Mouse (Mus musculus) midbrain, postnatal 0 days (tissue): ENCODE results near the gene Eif1. TPM values are rescaled to one million over a fixed set of nuclear protein-coding genes. Genes with fewer than 3 reads are reported as not detected.

ENCODE experiments used
- ATAC-seq: fragments of 200-750 bp; cut with Nextera tagmentation; 2 replicates; pipeline ENCODE4 v1.8.0; 2017; ENCODE audit warnings: moderate number of reproducible peaks, mild to moderate bottlenecking, moderate TSS enrichment, moderate library complexity; ENCODE audit not compliant: low FRiP score
- DNase-seq: peaks from one replicate; pipeline ENCODE4 v3.0.0-alpha.2; 2015; ENCODE audit warnings: low spot score
- H3K27ac ChIP-seq: fragments of 300-500 bp; sonication (generic); 2 replicates; pipeline ENCODE4 v1.5.1; 2014; ENCODE audit warnings: low read depth, mild to moderate bottlenecking, low read length, mixed read lengths
- H3K27me3 ChIP-seq: fragments of 300-500 bp; sonication (generic); 2 replicates; pipeline ENCODE4 v1.6.1; 2014; ENCODE audit warnings: low read length, control low read depth, mixed read lengths; ENCODE audit not compliant: insufficient read depth
- H3K36me3 ChIP-seq: fragments of 300-500 bp; sonication (generic); 2 replicates; pipeline ENCODE4 v1.6.1; 2014; ENCODE audit warnings: low read length, control low read depth, mixed read lengths; ENCODE audit not compliant: insufficient read depth
- H3K4me1 ChIP-seq: fragments of 300-500 bp; sonication (generic); 2 replicates; pipeline ENCODE4 v1.6.1; 2014; ENCODE audit warnings: mild to moderate bottlenecking, control low read depth, antibody characterized with exemption, low read length, mixed read lengths; ENCODE audit not compliant: insufficient read depth
- H3K4me2 ChIP-seq: fragments of 300-500 bp; sonication (generic); 2 replicates; pipeline ENCODE4 v1.6.1; 2014; ENCODE audit warnings: low read depth, mild to moderate bottlenecking, low read length, mixed read lengths; ENCODE audit not compliant: poor library complexity, severe bottlenecking
- H3K4me3 ChIP-seq: fragments of 300-500 bp; sonication (generic); 2 replicates; pipeline ENCODE4 v1.5.1; 2014; ENCODE audit warnings: low read depth, mild to moderate bottlenecking, low read length, moderate library complexity
- H3K9ac ChIP-seq: fragments of 300-500 bp; sonication (generic); replicated peaks from 2 replicates; pipeline ENCODE4 v1.6.1; 2014; ENCODE audit warnings: mild to moderate bottlenecking, low read length, moderate library complexity, mixed read lengths; ENCODE audit not compliant: poor library complexity, severe bottlenecking
- H3K9me3 ChIP-seq: fragments of 300-500 bp; sonication (generic); 2 replicates; pipeline ENCODE4 v1.6.1; 2016; ENCODE audit warnings: low read length, control low read depth
- CTCF ChIP-seq: IDR thresholded peaks from 2 replicates; pipeline ENCODE4 v1.5.1; 2016; ENCODE audit warnings: antibody characterized with exemption, mild to moderate bottlenecking
- WGBS: fragments of 180-500 bp; shearing (Covaris S2); extraction: QIAGEN DNeasy Blood & Tissue Kit; methylation state at CpG from one replicate; pipeline ENCODE4 v1.1.7; 2014; 5-methylcytosine and 5-hydroxymethylcytosine counted together
- polyA plus RNA-seq: library from polyadenylated mRNA; unstranded; fragments of >200 nt; fragmentation: Nextera tagmentation; extraction: Ambion mirVana; gene quantifications from 2 replicates; pipeline ENCODE4 v1.2.1, GENCODE M21; 2015
- total RNA-seq: library from RNA; depleted of rRNA; stranded (reverse); fragments of >200 nt; gene quantifications from 2 replicates; pipeline ENCODE4 v1.2.3, GENCODE M21; 2014

The Eif1 gene
- total and polyA plus RNA-seq, 2 experiments from 2014 or later = 84.7 to 1,297 TPM

DNA sequence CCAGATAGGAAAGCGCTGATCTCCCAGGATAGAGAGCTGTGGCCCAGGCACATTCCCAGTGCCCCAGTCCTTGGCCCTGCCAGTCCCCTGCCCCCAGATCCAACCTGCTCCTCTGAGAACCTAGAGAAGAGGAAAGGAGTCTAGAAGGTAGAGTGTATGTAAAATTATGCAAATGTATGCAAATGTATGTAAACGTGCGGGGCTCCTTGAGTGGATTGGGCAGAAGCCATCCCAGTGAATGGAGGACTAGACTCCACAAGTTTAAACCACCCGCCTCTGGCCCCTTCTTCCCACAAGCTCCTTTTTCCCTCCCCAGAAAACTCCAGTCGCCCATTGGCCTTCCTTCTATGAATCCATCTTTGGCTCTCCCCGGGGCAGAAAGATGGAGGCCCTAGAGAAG lies 26.8 kb upstream of the Eif1 start:
- ATAC-seq (no peak), DNase-seq (no peak)
- Histone ChIP-seq H3K9ac (no peak overlapping the region), H3K4me2 (no peak overlapping the region), H3K27me3 (no peaks in the 10 kb centered on the region), H3K27ac (no peak overlapping the region), H3K9me3 (no peaks in the 10 kb centered on the region), H3K4me3 (no peak overlapping the region), H3K4me1 (no peaks in the 10 kb centered on the region), H3K36me3 (no peaks in the 10 kb centered on the region)
- WGBS = 53% methylated on average over 6 of the region's 6 CpGs
- no peak for TF ChIP-seq CTCF

- DNase-seq (peak; percentile 91), ATAC-seq (peak; percentile 50; the same call in 1 of the 2 replicates)
- Histone ChIP-seq H3K4me3 (no peak overlapping the region), H3K4me1 (no peaks in the 10 kb centered on the region), H3K4me2 (0 out of 2 replicates have a peak overlapping the region, but pooled peaks have one; percentile 12), H3K36me3 (no peaks in the 10 kb centered on the region), H3K27ac (no peak overlapping the region), H3K9ac (no peak overlapping the region), H3K9me3 (no peaks in the 10 kb centered on the region), H3K27me3 (no peaks in the 10 kb centered on the region)
- 5% methylated on average over 10 of the region's 10 CpGs for WGBS
- peak; percentile 100 for TF ChIP-seq CTCF
Observed at GRCm38 (mm10) chr11:100295308-100295707, 24.4 kb upstream of the Eif1 start.

GRCm38 (mm10) chr11:100297801-100298200 lies 21.9 kb upstream of the Eif1 start:
- 0 out of 2 replicates have a peak, but pooled peaks have one; percentile 15 for ATAC-seq
- Histone ChIP-seq H3K27me3 (no peaks in the 10 kb centered on the region), H3K9me3 (no peaks in the 10 kb centered on the region), H3K4me2 (peak overlapping the region; percentile 41), H3K27ac (no peak overlapping the region), H3K9ac (no peak overlapping the region), H3K4me1 (no peaks in the 10 kb centered on the region), H3K4me3 (no peak overlapping the region), H3K36me3 (no peaks in the 10 kb centered on the region)
- TF ChIP-seq CTCF = peak; percentile 66
- DNase-seq = no peak
- 50% methylated on average over 5 of the region's 5 CpGs for WGBS

DNA sequence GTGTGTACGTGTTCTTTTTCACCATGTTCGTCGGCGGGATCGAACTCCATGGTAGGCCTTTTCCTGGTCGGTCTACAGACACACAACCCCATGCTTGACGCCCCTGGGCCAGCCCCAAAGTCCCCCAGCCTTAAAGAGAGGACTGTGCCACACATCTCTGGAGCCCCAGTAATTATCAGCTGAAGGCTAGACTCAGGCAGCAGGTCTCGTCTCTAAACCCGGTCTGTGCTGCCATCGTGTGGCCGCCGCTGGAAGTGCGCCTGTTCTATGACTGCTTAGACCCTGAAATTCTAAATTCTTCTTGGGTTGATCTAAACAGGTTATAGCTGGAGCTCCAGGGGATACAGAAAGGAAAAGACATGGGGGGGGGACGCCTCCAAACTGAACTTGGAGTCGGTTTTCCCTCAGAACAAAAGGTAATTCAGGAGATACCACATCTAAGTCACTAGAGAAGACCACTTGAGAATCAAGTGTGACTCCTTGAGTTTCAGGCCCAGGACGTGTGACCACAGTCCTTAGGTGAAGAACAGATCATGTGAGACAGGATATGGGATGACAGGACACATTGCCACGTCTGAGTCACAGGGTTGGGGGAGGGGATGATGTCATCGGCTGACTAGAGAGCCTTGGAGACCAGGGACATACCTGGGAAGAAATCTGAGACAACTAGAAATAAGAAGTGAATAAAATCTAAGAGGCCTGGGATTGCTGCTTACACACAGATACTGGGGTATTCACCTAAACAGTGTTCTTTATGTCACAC lies 21.2 kb upstream of the Eif1 start:
- no peaks in the 10 kb centered on the region for H3K4me1 ChIP-seq
- H3K27me3 ChIP-seq = no peaks in the 10 kb centered on the region
- DNase-seq (peak; percentile 71), ATAC-seq (0 out of 2 replicates have a peak, but pooled peaks have one; percentile 38)
- H3K9me3 ChIP-seq = no peaks in the 10 kb centered on the region
- TF ChIP-seq CTCF = peak; percentile 95
- 22% methylated on average over 18 of the region's 18 CpGs for WGBS
- H3K4me2 ChIP-seq = peak overlapping the region; percentile 41
- H3K9ac ChIP-seq = no peak overlapping the region
- no peaks in the 10 kb centered on the region for H3K36me3 ChIP-seq
- H3K27ac ChIP-seq = 0 out of 2 replicates have a peak overlapping the region, but pooled peaks have one; percentile 26
- no peak overlapping the region for H3K4me3 ChIP-seq

DNA sequence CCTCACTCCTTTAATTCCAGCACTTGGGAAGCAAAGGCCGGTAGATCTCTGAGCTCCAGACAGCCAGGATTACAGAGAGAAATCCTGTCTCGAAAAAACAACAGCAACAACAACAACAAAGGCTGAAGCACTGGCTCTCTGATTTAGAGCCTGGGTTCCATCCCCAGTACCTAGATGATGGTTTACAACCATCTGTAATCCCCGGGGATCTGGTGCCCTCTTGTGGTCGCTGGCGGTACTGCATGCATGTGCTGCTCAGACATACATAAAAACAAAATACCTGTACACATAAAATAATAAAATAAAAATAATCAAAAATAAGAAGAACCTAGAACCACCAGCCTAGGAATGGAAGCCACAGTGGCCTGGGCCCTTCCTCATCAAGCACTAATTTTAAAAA lies 19.4 kb upstream of the Eif1 start:
- Histone ChIP-seq H3K9ac (no peak overlapping the region), H3K4me1 (no peaks in the 10 kb centered on the region), H3K9me3 (no peaks in the 10 kb centered on the region), H3K27me3 (no peaks in the 10 kb centered on the region), H3K36me3 (no peaks in the 10 kb centered on the region), H3K27ac (no peak overlapping the region), H3K4me3 (no peak overlapping the region), H3K4me2 (no peak overlapping the region)
- peak; percentile 59 for DNase-seq
- peak; percentile 96 for TF ChIP-seq CTCF
- ATAC-seq = no peak
- 6% methylated on average over 5 of the region's 5 CpGs for WGBS

DNA sequence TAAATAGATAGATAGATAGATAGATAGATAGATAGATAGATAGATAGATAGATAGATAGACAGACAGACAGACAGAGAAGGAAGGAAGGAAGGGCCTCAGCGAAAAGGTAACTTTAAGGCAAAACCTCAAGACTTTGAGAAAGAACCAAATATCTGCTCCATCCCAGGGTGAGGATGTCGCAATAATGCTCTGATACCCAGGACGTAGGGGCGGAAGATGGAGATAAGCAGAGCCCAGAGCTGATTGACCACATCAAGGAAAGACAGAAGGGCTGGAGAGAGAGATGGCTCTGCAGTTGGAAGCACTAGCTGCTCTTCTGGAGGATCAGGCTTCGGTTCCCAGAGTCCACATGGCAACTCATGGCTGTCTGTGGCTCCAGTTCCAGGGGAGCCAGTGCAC lies 18.4 kb upstream of the Eif1 start:
- Histone ChIP-seq H3K9ac (no peak overlapping the region), H3K4me1 (no peaks in the 10 kb centered on the region), H3K27me3 (no peaks in the 10 kb centered on the region), H3K27ac (no peak overlapping the region), H3K36me3 (no peaks in the 10 kb centered on the region), H3K4me2 (no peak overlapping the region), H3K4me3 (no peak overlapping the region), H3K9me3 (no peaks in the 10 kb centered on the region)
- DNase-seq = no peak
- ATAC-seq = no peak
- 89% methylated on average over 5 of the region's 5 CpGs for WGBS
- no peak for TF ChIP-seq CTCF
